Mouse (Mus musculus): Measurements from ENCODE around the gene 1700025B11Rik. TPM values are rescaled to one million over a fixed set of nuclear protein-coding genes. Genes with fewer than 3 reads are reported as not detected.
"Not testable (repeated sequence)": the region's sequence is repeated elsewhere in the genome, so short reads cannot be mapped to it uniquely, and the experiment has no call there.

1700025B11Rik gene
- total and polyA plus RNA-seq, 2 experiments from 2014 or later = not detected

- H3K36me3 ChIP-seq (ENCODE audit: insufficient read depth, low read length) = no peaks in the 10 kb centered on the region
These were observed 27.3 kb upstream of the 1700025B11Rik start for GRCm38 (mm10) chr15:77588981-77589380.

GRCm38 (mm10) chr15:77587026-77587425 is 25.3 kb upstream of the 1700025B11Rik start:
- Histone ChIP-seq H3K9me3 (ENCODE audit: low read length) (no peaks in the 10 kb centered on the region), H3K27ac (no peak overlapping the region), H3K9ac (replicated peaks; ENCODE audit: low read length) (no peak overlapping the region), H3K27me3 (ENCODE audit: insufficient read depth, low read length) (no peaks in the 10 kb centered on the region), H3K36me3 (ENCODE audit: insufficient read depth, low read length) (no peaks in the 10 kb centered on the region), H3K4me2 (ENCODE audit: low read depth, low read length) (no peak overlapping the region), H3K4me1 (ENCODE audit: insufficient read depth, low read length) (no peaks in the 10 kb centered on the region), H3K4me3 (ENCODE audit: low read length) (no peak overlapping the region)
- TF ChIP-seq CTCF (IDR thresholded peaks at IDR 0.05; ENCODE audit: low read depth) = no peak
- no peak for ATAC-seq
- no peak for DNase-seq (ENCODE audit: low spot score)

More at GRCm38 (mm10) chr15:77588981-77589380, 27.3 kb upstream of the 1700025B11Rik start:
- Histone ChIP-seq H3K27me3 (ENCODE audit: insufficient read depth, low read length) (no peaks in the 10 kb centered on the region), H3K4me1 (ENCODE audit: insufficient read depth, low read length) (no peaks in the 10 kb centered on the region), H3K27ac (no peak overlapping the region), H3K9me3 (ENCODE audit: low read length) (no peaks in the 10 kb centered on the region), H3K4me3 (ENCODE audit: low read length) (no peak overlapping the region), H3K9ac (replicated peaks; ENCODE audit: low read length) (no peak overlapping the region), H3K4me2 (ENCODE audit: low read depth, low read length) (no peak overlapping the region)
- ATAC-seq (no peak), DNase-seq (ENCODE audit: low spot score) (no peak)
- no peak for TF ChIP-seq CTCF (IDR thresholded peaks at IDR 0.05; ENCODE audit: low read depth)

GRCm38 (mm10) chr15:77581681-77582080 is 20.0 kb upstream of the 1700025B11Rik start:
- H3K4me3 ChIP-seq (ENCODE audit: low read length) = no peak overlapping the region
- TF ChIP-seq CTCF (IDR thresholded peaks at IDR 0.05; ENCODE audit: low read depth) = no peak
- ATAC-seq (no peak), DNase-seq (ENCODE audit: low spot score) (no peak)
- no peaks in the 10 kb centered on the region for H3K4me1 ChIP-seq (ENCODE audit: insufficient read depth, low read length)
- no peak overlapping the region for H3K9ac ChIP-seq (replicated peaks; ENCODE audit: low read length)
- no peaks in the 10 kb centered on the region for H3K9me3 ChIP-seq (ENCODE audit: low read length)
- H3K4me2 ChIP-seq (ENCODE audit: low read depth, low read length) = no peak overlapping the region
- H3K36me3 ChIP-seq (ENCODE audit: insufficient read depth, low read length) = no peaks in the 10 kb centered on the region
- WGBS = 21% methylated on average over 1 of the region's 1 CpGs
- no peaks in the 10 kb centered on the region for H3K27me3 ChIP-seq (ENCODE audit: insufficient read depth, low read length)
- H3K27ac ChIP-seq = no peak overlapping the region

GRCm38 (mm10) chr15:77579311-77579710 is 17.6 kb upstream of the 1700025B11Rik start:
- ATAC-seq (no peak), DNase-seq (ENCODE audit: low spot score) (no peak)
- no peaks in the 10 kb centered on the region for H3K4me1 ChIP-seq (ENCODE audit: insufficient read depth, low read length)
- no peak overlapping the region for H3K27ac ChIP-seq
- 94% methylated on average over 4 of the region's 4 CpGs for WGBS
- TF ChIP-seq CTCF (IDR thresholded peaks at IDR 0.05; ENCODE audit: low read depth) = no peak
- H3K4me3 ChIP-seq (ENCODE audit: low read length) = no peak overlapping the region
- no peaks in the 10 kb centered on the region for H3K27me3 ChIP-seq (ENCODE audit: insufficient read depth, low read length)
- H3K9me3 ChIP-seq (ENCODE audit: low read length) = no peaks in the 10 kb centered on the region
- H3K9ac ChIP-seq (replicated peaks; ENCODE audit: low read length) = no peak overlapping the region
- H3K4me2 ChIP-seq (ENCODE audit: low read depth, low read length) = no peak overlapping the region
- H3K36me3 ChIP-seq (ENCODE audit: insufficient read depth, low read length) = no peaks in the 10 kb centered on the region

- no peak overlapping the region for H3K4me3 ChIP-seq (ENCODE audit: low read length)
- no peak overlapping the region for H3K27ac ChIP-seq
- WGBS = 96% methylated on average over 2 of the region's 2 CpGs
- DNase-seq (ENCODE audit: low spot score) (no peak), ATAC-seq (no peak)
- H3K27me3 ChIP-seq (ENCODE audit: insufficient read depth, low read length) = no peaks in the 10 kb centered on the region
- no peak for TF ChIP-seq CTCF (IDR thresholded peaks at IDR 0.05; ENCODE audit: low read depth)
- no peaks in the 10 kb centered on the region for H3K9me3 ChIP-seq (ENCODE audit: low read length)
- no peaks in the 10 kb centered on the region for H3K4me1 ChIP-seq (ENCODE audit: insufficient read depth, low read length)
- no peak overlapping the region for H3K9ac ChIP-seq (replicated peaks; ENCODE audit: low read length)
- H3K36me3 ChIP-seq (ENCODE audit: insufficient read depth, low read length) = no peaks in the 10 kb centered on the region
- no peak overlapping the region for H3K4me2 ChIP-seq (ENCODE audit: low read depth, low read length)
These were observed 17.1 kb upstream of the 1700025B11Rik start for GRCm38 (mm10) chr15:77578801-77579200.

GRCm38 (mm10) chr15:77563219-77563618 is 1.5 kb upstream of the 1700025B11Rik start:
- H3K27ac ChIP-seq = no peak overlapping the region
- H3K4me3 ChIP-seq (ENCODE audit: low read length) = no peak overlapping the region
- H3K36me3 ChIP-seq (ENCODE audit: insufficient read depth, low read length) = no peaks in the 10 kb centered on the region
- H3K4me1 ChIP-seq (ENCODE audit: insufficient read depth, low read length) = no peaks in the 10 kb centered on the region
- no peaks in the 10 kb centered on the region for H3K9me3 ChIP-seq (ENCODE audit: low read length)
- no peak for ATAC-seq
- H3K4me2 ChIP-seq (ENCODE audit: low read depth, low read length) = no peak overlapping the region
- no peak for DNase-seq (ENCODE audit: low spot score)
- no peak overlapping the region for H3K9ac ChIP-seq (replicated peaks; ENCODE audit: low read length)
- H3K27me3 ChIP-seq (ENCODE audit: insufficient read depth, low read length) = no peaks in the 10 kb centered on the region
- peak; percentile 48; the same call in 1 of the 2 replicates for TF ChIP-seq CTCF (IDR thresholded peaks at IDR 0.05; ENCODE audit: low read depth)

GRCm38 (mm10) chr15:77539221-77539620 is 22.5 kb downstream of the 1700025B11Rik start:
- not testable (repeated sequence) for H3K4me1 ChIP-seq (ENCODE audit: insufficient read depth, low read length); H3K9ac ChIP-seq (replicated peaks; ENCODE audit: low read length)

More at GRCm38 (mm10) chr15:77539221-77539620, 22.5 kb downstream of the 1700025B11Rik start:
- H3K4me2 ChIP-seq (ENCODE audit: low read depth, low read length); H3K4me3 ChIP-seq (ENCODE audit: low read length); H3K9me3 ChIP-seq (ENCODE audit: low read length); DNase-seq (ENCODE audit: low spot score); ATAC-seq; H3K36me3 ChIP-seq (ENCODE audit: insufficient read depth, low read length); H3K27ac ChIP-seq; H3K27me3 ChIP-seq (ENCODE audit: insufficient read depth, low read length): not testable (repeated sequence)
- 35% methylated on average over 1 of the region's 1 CpGs for WGBS

Data from hindbrain, postnatal 0 days (tissue).